Mouse (Mus musculus): ENCODE measurements around the gene Rec8.

DNA sequence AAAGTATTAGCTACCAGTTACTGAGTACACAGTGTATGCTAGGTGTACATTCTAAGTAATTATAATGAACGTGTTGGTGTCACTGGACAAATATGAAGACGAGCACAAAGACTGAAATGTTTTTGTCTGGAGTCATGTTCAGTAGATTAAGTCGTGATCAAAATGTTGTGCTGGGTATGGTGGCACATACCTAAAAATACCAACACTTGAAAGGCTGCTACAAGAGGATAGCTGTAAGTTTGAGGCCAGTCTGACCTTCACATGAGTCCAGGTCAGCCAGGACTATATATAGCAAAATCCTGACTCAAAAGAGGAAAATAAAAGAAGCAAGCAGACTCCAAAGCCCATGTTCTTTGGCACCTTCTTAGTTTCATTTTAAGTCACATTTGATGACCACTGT is 39.1 kb downstream of the Rec8 start:
- TF ChIP-seq EP300 (IDR thresholded peaks at IDR 0.05) (no peak), CTCF (IDR thresholded peaks at IDR 0.05) (no peak)

Data from lung, postnatal 0 days (tissue).